Mouse (Mus musculus) embryonic stem cell, embryonic (primary cell): ENCODE results near the gene 4933415A04Rik.

Experiments used
- CTCF ChIA-PET, 4 experiments: fragments of 300-600 bp in 2 of 4; fragments of 350-600 bp in 2 of 4; sonication (Branson Sonifier 250); formaldehyde crosslinking; loops; one replicate each; lab custom pipeline; 2022; ENCODE audit warnings: inconsistent platforms in 2 of 4; lab: Charles Lee
- POLR2A ChIA-PET, 4 experiments: fragments of 300-600 bp in 2 of 4; fragments of 350-600 bp in 2 of 4; sonication (Branson Sonifier 250); formaldehyde crosslinking; loops; one replicate each; lab custom pipeline; 2022; ENCODE audit warnings: antibody characterized with exemption in 4 of 4, inconsistent platforms in 1 of 4; lab: Charles Lee

Gene 4933415A04Rik

DNA sequence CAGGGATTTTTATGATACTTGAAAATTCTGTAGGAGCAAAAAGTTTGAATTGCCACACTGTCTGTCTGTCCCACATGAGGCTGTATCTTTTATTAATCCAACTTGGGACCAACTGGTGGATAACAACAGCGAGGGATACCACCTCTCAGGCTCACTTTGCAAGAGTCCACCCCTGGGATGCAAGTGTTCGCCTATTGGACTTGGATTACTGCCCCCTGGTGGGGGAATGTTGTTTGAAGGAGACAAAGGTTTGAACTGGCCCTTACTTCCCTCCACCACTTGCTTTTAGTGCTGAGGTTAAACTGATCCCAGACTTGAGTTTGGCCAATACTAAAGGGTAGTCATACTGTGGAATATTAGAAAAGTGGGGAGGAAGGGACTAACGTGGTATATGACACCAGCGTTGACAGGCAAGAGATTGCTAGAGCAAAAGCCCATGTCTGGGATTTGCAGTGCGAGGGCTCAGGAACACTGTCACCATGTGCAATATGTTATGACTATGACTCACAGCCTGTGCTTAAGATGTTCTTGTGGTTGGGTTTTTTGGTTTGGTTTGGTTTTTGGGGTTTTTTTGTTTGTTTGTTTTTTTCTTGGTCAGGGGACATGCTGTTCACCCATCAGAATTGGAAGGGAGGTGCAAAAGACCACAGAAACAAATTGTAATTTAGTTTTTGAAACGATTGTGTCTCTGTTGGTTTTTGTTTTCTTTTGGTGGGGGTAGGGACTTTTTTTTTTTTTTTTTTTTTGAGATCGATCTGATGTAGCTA lies at the start of gene 4933415A04Rik:
4933415A04Rik (plus strand) TSS at position 717 of the 767 bp plus-strand sequence.
- POLR2A ChIA-PET: interaction anchor here (0.6 to 1.9 kb wide), 20 partner anchors 8 to 161 kb away, joined by 3 to 10 read pairs (median 5); partner anchors contain the start of genes Fabp6 (in 1 of the 4) and Pwwp2a (in 1 of the 4)
- CTCF ChIA-PET: interaction anchor here (0.6 to 3.4 kb wide), 34 partner anchors 11 to 1956 kb away, joined by 3 to 38 read pairs (median 4); partner anchors contain the start of gene Ccnjl (in 1 of the 4)

DNA sequence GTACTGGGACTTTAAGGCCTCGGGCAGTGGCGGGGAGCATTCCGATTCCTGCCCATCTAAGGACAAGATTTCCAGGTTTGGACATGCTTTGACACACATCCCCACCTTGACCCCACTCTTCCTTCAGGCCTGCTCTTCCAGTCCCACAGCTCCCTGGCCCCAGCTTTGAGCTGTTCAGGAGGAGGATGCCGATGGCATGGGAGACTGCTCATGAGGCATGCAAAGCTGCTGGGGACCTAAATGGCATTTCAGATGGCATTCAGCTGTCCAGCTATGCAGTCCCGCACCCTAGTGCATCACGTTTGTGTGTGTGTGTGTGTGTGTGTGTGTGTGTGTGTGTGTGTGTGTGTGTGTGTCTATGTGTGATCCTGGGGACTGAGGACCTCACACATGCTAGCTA lies 49.8 kb upstream of the 4933415A04Rik start:
- ChIA-PET POLR2A (interaction anchor here in 2 of 4 experiments (0.6 to 1.2 kb wide), 3 partner anchors 9 to 112 kb away, joined by 3 to 4 read pairs (median 3); no protein-coding TSS in a partner anchor), CTCF (interaction anchor here in 2 of 4 experiments (1.1 to 1.9 kb wide), 4 partner anchors 8 to 21 kb away, joined by 3 to 6 read pairs (median 4); partner anchors contain the start of gene Ccnjl (in 1 of the 2))

DNA sequence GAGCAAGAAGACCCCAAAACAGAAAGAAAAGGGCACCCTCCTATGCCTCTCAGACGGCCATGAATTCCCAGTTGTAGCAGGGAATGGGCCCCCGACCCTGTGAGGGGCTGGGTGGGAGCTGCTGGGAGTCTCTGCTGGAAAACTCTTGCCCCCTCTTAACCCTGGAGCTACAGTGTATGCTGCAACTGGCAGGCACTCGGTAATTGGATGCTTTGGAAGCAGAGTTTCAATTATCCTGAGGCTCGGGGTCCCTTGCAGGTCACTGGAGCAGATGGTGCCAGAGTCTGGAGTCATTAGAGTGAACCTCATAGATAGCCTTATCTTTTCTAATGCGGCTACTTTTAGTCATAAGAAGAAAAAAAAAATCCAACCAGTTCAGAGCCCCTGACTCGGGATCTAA lies 47.0 kb upstream of the 4933415A04Rik start:
- ChIA-PET CTCF (interaction anchor here in 2 of 4 experiments (0.6 to 1.6 kb wide), 3 partner anchors 23 to 223 kb away, joined by 3 to 4 read pairs (median 3); no protein-coding TSS in a partner anchor), POLR2A (interaction anchor here in 2 of 4 experiments (0.7 to 2.3 kb wide), 4 partner anchors 10 to 984 kb away, joined by 4 to 8 read pairs (median 4); partner anchors contain the start of gene Ccnjl (in 2 of the 2))

DNA sequence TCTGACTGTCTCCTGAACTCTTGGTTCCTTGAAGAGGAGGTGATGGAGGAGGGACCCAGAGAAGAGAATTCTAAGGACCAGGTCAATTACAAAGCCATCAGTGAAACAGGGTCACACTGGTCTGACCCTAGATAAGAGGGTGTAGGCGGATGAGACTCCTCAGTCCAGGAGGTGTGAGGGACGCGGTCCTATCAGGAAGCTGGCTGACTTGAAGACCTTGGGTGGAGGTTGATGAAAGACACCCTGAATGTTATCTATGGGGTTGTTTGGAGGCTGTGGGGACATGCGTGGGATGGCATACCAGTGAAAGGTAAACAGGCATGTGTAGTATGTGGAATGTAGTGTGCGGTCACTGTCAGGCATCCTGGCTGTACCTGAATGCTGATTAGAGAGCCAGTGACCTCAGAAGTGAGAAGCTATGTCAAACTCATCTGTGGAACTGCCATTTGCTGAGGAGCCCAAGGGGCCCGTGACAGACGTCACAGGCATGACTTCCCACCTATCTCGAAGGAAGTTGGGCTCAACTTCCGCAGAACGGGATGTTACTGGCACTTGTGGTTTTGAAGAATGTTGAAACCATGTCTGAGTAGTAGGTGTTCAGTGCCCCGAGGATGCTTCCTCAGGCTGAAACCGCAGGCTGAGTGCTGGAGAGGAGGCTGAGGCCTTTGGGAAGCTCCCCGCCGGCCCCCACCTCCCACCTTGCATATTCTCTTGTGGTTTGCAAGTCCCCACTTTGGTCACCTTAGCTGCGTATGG lies 43.0 kb upstream of the 4933415A04Rik start:
- CTCF ChIA-PET: interaction anchor here in 2 of 4 experiments (1.0 to 3.0 kb wide), 2 partner anchors 27 kb away, joined by 4 to 13 read pairs; no protein-coding TSS in a partner anchor
- POLR2A ChIA-PET: interaction anchor here in 1 of 4 experiments (2.0 kb wide), 1 partner anchor 15 kb away, joined by 5 read pairs; the partner anchor contains the start of gene Ccnjl

DNA sequence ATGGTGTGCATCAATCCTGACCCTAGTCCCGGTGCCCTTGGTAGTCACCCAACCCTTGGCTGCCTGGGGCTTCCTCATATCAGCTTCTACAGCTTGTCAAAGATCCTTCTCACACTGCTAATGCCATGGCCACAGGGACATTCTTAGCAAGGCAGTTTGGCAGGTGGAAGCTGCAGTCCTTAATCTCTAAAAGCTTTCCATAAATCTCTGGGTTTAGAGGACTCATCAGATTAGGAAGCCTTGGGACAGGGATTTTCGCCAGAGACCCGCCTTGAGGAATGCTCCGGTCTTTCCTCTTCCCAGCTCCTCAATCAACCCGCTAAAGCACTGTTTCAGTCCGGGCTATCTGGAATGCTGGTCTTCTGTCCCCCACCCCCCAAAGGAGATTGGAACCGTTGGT lies 42.0 kb upstream of the 4933415A04Rik start:
- CTCF ChIA-PET: interaction anchor here in 2 of 4 experiments (1.0 to 3.0 kb wide), 2 partner anchors 28 kb away, joined by 4 to 13 read pairs; no protein-coding TSS in a partner anchor
- POLR2A ChIA-PET: no interaction called here

DNA sequence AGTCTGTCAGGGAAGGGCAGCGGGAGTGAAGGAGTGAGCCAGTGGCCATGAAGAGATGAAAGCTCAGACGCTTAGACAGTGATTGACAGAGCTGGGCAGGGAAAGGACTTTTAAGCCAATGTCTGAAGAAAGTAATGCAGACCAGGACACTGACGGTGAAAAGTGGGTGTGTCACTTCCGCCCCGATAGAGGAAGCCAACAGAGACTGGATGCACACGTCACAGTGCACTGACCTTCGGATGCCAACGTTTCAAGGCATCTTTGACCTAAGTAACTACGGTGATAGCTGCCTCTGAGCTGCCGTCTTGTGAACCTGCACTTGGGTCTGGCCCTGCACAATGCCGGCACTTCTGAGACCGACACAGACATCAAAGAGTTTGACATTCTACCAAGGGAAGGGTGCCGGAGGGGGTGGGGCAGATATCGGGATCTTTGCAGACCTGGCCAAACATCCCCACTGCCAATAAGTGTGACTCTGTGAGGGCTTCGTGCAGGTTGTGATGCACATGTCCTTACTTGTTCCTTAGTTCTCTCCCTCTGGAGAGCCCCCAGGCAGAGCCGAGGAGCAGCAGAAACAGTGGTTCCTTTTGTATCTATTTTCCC lies 40.9 kb upstream of the 4933415A04Rik start:
- ChIA-PET CTCF (interaction anchor here (0.5 to 1.4 kb wide), 7 partner anchors 14 to 357 kb away, joined by 3 to 5 read pairs (median 4); no protein-coding TSS in a partner anchor), POLR2A (interaction anchor here in 2 of 4 experiments (0.6 to 1.2 kb wide), 4 partner anchors 9 to 160 kb away, joined by 3 to 7 read pairs (median 3); partner anchors contain the start of gene Pttg1 (in 1 of the 2))

DNA sequence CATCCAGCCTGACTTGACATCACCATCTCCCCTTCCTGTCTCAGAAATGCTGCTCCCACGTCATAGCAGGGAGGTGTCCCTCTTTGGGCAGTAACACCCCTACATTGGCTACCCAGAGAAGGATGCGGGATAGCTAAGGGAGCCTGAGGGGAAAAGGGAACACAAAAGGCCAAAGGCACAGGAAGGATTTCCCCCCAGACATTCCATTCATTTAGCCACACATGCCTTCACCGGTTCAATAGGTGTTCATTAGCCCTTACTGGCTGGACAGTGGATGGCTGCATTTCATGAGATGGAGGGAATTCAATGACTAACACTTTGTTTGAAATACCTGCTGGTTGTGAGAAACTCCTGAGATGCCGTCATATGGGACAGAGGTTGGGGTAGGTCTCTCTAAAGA lies 40.2 kb upstream of the 4933415A04Rik start:
- ChIA-PET CTCF (interaction anchor here in 3 of 4 experiments (0.6 to 2.2 kb wide), 5 partner anchors 13 to 54 kb away, joined by 3 to 5 read pairs (median 5); no protein-coding TSS in a partner anchor), POLR2A (interaction anchor here in 2 of 4 experiments (1.0 to 1.3 kb wide), 3 partner anchors 10 to 121 kb away, joined by 3 to 7 read pairs (median 5); partner anchors contain the start of gene Pttg1 (in 1 of the 2))

DNA sequence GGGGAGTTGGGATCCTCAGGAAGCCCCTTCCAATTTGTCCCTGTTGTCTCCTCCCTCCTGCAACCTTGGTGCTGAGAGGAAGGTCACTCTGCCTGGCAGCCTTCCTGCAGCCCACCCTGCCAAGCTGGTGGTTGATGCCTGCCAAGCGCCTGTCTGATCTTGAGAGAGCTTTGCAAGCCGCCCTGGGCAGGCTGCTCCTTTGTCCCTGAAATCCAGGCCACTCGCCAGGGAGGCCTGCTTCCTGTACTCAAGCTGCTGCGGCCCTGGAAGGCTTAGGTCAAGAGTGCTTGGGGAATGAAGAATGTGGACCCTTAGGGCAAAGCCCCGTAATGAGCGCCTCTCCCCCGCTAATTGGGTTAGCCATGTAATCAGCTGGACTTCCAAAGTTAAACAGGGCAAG lies 38.7 kb upstream of the 4933415A04Rik start:
- POLR2A ChIA-PET: interaction anchor here in 3 of 4 experiments (0.5 to 1.6 kb wide), 6 partner anchors 8 to 202 kb away, joined by 3 to 5 read pairs (median 4); no protein-coding TSS in a partner anchor
- CTCF ChIA-PET: interaction anchor here in 3 of 4 experiments (0.8 to 2.2 kb wide), 3 partner anchors 31 kb away, joined by 3 to 5 read pairs (median 4); no protein-coding TSS in a partner anchor

DNA sequence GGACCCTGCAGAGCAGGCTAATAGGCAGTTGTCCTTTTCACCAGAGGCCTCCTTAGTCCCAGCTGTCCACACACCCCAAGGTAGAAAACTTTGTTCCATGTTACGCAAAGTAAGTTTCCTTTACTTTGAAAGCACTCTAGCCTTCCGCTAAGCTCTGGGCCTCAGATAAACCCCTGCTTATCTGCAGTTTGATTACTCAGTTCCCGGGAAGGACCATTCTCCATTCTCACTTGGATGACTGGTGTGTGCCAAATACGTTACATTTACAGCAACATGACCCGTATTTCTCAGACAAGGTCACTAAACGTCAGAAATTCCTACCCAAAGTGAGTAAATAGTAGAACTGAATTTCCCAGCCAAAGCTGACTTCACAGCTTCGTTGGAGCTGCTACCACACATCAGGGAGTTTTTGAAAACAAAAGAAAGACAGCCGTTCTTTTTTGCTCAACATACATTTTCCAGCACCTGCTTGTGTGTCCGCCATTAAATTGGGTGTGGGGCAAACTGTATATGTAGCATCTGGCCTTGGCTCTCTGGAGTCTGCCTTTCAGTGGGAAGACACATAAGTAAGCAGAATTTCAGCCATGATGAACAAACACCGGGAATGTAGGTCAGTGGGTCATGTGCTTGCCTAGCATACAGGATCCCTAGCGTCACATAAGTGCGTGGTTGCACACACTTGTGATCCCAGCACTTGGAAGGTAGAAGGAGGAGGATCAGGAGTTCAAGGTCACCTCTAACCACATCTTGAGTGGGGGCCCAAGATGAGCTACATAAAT lies 38.0 kb upstream of the 4933415A04Rik start:
- CTCF ChIA-PET: interaction anchor here (0.5 to 2.2 kb wide), 5 partner anchors 32 to 120 kb away, joined by 3 to 5 read pairs (median 3); no protein-coding TSS in a partner anchor
- POLR2A ChIA-PET: interaction anchor here (0.5 to 1.6 kb wide), 7 partner anchors 10 to 202 kb away, joined by 3 to 5 read pairs (median 4); partner anchors contain the start of gene Ccnjl (in 1 of the 4)

DNA sequence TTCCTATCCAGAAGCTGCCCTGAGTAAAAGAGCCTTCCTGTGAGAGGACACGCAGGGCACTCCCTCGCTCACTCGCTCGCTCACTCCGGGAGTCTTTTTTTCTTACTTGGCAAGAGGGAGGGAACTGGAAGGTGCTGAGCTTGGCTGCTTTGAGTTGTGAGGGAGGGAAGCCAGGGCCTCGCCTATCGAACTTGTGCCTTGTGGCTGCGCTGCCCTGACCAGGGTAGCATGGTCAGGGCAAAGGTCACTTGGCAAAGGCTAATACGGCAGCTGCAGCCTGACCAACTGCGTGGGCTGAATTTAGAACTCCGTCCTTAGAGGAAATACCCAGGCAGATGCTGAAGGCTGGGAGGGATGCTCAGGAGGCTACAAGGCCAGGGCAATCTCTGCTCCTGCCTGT lies 37.1 kb upstream of the 4933415A04Rik start:
- POLR2A ChIA-PET: interaction anchor here in 2 of 4 experiments (0.8 to 1.6 kb wide), 5 partner anchors 9 to 45 kb away, joined by 3 to 5 read pairs (median 4); partner anchors contain the start of gene Ccnjl (in 1 of the 2)
- CTCF ChIA-PET: interaction anchor here in 2 of 4 experiments (0.6 kb wide), 2 partner anchors 21 to 119 kb away, joined by 3 read pairs; partner anchors contain the start of gene Ccnjl (in 1 of the 2)

DNA sequence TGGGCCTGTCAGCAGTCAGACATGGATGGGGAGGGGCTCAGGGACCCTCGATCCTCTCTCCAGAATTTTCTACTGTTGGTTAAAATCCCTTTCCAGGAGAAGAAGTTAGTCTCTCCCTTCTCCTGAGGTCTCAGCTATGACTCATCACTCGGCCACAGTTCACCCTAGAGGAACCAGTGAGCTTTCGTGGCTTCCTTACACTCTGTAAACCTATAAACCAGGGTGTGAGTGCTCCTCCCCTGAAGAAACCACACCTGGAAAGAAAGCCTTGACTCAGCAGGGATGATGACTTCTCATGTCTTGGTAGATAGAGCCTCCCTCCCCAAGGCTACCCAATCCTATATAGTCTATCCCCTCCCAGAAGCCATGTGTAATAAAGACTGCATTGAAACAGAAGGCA lies 35.1 kb upstream of the 4933415A04Rik start:
- ChIA-PET CTCF (interaction anchor here (0.6 to 1.3 kb wide), 4 partner anchors 27 to 133 kb away, joined by 3 to 5 read pairs (median 4); partner anchors contain the start of gene 4933415A04Rik (in 1 of the 4)), POLR2A (interaction anchor here in 2 of 4 experiments (0.7 to 1.3 kb wide), 5 partner anchors 11 to 55 kb away, joined by 3 to 7 read pairs (median 3); no protein-coding TSS in a partner anchor)

DNA sequence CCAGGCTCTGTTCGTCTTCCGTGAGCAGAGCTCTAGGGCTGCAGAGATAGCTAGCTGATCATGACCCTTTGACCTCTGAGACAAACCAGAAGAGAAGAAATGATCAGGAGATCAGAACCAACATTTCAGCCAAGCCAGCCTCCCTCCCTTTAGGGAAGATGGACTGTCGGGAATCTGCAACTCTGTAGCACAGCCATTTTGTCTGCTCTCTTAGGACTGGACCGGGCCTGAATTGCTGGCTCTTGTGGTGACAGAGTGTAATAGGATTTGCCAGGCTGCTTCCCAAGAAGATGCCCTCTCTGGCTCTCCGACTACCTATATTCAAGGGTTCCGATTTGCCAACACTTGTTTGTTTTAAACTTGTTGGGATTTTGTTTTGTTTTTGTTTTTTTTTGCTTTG lies 34.2 kb upstream of the 4933415A04Rik start:
- POLR2A ChIA-PET: interaction anchor here in 1 of 4 experiments (1.1 to 1.3 kb wide), 2 partner anchors 11 to 33 kb away, joined by 3 to 7 read pairs; no protein-coding TSS in a partner anchor

DNA sequence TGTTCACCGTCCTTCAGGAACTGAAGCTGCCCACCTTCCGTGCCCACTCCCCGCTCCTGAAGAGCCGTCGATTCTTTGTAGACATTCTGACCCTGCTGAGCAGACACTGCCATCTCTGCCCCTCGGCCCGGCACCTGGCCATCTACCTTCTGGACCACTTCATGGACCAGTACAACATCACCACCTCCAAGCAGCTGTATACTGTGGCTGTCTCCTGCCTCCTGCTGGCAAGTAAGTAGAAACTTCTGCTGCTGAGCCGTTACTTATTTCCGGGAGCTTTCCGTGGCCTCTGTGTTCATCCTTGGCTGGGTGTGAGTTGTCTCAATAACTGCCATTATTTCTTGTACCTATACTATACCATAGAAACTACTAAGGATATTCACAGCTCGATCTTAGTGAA lies 30.3 kb upstream of the 4933415A04Rik start:
- POLR2A ChIA-PET: interaction anchor here (0.6 to 1.7 kb wide), 7 partner anchors 9 to 615 kb away, joined by 3 to 6 read pairs (median 4); partner anchors contain the start of gene Ttc1 (in 1 of the 4)
- CTCF ChIA-PET: interaction anchor here (0.5 to 2.2 kb wide), 26 partner anchors 8 to 900 kb away, joined by 3 to 29 read pairs (median 3); no protein-coding TSS in a partner anchor

More for the DNA sequence above, 34.2 kb upstream of the 4933415A04Rik start:
- CTCF ChIA-PET: interaction anchor here in 3 of 4 experiments (0.8 to 2.0 kb wide), 4 partner anchors 28 to 163 kb away, joined by 3 to 7 read pairs (median 4); no protein-coding TSS in a partner anchor

DNA sequence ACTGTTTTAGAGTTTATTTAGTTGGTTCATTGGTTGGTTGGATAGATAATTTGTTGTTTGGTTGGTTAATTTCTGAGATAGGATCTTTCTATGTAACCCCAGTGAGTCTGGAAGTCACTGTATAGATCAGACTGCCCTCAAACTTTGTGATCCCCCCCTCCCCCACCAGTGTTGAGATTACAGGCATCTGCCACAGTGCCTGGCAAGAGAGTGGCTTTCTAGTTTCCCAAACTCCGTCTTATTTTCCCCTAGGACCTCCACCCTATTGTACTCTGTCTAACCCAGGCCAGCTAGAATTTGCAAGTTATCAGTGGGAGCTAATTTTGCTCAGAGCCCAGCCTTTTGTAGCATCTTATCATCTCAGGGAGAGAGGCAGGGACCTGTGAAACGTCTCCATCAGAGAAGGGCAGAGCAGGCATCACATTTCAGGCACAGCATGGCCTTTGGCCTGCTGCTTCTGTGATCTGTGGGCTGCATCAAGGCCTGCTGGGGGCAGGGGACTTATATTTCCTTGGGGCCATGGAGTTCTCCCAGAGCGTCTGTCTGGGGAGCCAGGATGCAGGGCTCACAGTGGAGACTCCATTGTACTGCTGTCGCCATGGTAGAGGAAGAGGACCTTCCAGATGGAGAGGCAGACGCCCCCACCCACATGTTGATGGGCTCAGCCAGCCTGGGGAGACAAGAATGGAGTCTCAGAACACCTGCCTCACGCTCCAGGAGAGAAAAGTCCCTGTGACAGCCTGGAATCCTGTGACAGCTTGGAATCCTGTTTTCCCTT lies 27.1 kb upstream of the 4933415A04Rik start:
- POLR2A ChIA-PET: interaction anchor here in 1 of 4 experiments (0.6 to 1.2 kb wide), 2 partner anchors 11 to 36 kb away, joined by 3 to 4 read pairs; no protein-coding TSS in a partner anchor

More for the DNA sequence above, 27.1 kb upstream of the 4933415A04Rik start:
- CTCF ChIA-PET: interaction anchor here in 3 of 4 experiments (0.6 to 1.8 kb wide), 6 partner anchors 9 to 43 kb away, joined by 4 to 7 read pairs (median 5); no protein-coding TSS in a partner anchor
